Mouse (Mus musculus) limb, embryonic 15.5 days (tissue): ENCODE results near the gene Cd70. TPM values are rescaled to one million over a fixed set of nuclear protein-coding genes. Genes with fewer than 3 reads are reported as not detected.
"Not testable (repeated sequence)": the region's sequence is repeated elsewhere in the genome, so short reads cannot be mapped to it uniquely, and the experiment has no call there.

Experiments
- ATAC-seq: fragments of 200-750 bp; cut with Nextera tagmentation; 2 replicates; pipeline ENCODE4 v1.8.0; 2017; ENCODE audit warnings: low read depth, moderate TSS enrichment; ENCODE audit not compliant: insufficient number of reproducible peaks, low FRiP score, low TSS enrichment
- H3K27ac ChIP-seq: fragments of 300-500 bp; sonication (generic); 2 replicates; pipeline ENCODE4 v1.5.1; 2015; ENCODE audit warnings: moderate library complexity, mild to moderate bottlenecking, inconsistent platforms
- H3K27me3 ChIP-seq: fragments of 300-500 bp; sonication (generic); 2 replicates; pipeline ENCODE4 v1.6.1; 2015; ENCODE audit warnings: inconsistent platforms
- H3K36me3 ChIP-seq: fragments of 300-500 bp; sonication (generic); 2 replicates; pipeline ENCODE4 v1.6.1; 2015; ENCODE audit warnings: inconsistent platforms
- H3K4me1 ChIP-seq: fragments of 300-500 bp; sonication (generic); 2 replicates; pipeline ENCODE4 v1.6.1; 2015; ENCODE audit warnings: inconsistent platforms
- H3K4me2 ChIP-seq: fragments of 300-500 bp; sonication (generic); 2 replicates; pipeline ENCODE4 v1.6.1; 2015; ENCODE audit warnings: mild to moderate bottlenecking, inconsistent platforms
- H3K4me3 ChIP-seq: fragments of 300-500 bp; sonication (generic); 2 replicates; pipeline ENCODE4 v1.5.1; 2015; ENCODE audit warnings: mild to moderate bottlenecking, inconsistent platforms
- H3K9ac ChIP-seq: fragments of 300-500 bp; sonication (generic); 2 replicates; pipeline ENCODE4 v1.6.1; 2015; ENCODE audit warnings: inconsistent platforms
- H3K9me3 ChIP-seq: fragments of 300-500 bp; sonication (generic); 2 replicates; pipeline ENCODE4 v1.6.1; 2016; ENCODE audit warnings: inconsistent platforms
- WGBS: fragments of 180-500 bp; shearing (Covaris S2); methylation state at CpG from one replicate; pipeline ENCODE4 v1.1.7; 2015; 5-methylcytosine and 5-hydroxymethylcytosine counted together
- polyA plus RNA-seq: library from polyadenylated mRNA; unstranded; fragments of >200 nt; fragmentation: Nextera tagmentation; extraction: Ambion mirVana; gene quantifications from 2 replicates; pipeline ENCODE4 v1.2.1, GENCODE M21; 2015

Gene Cd70
- polyA plus RNA-seq, 1 experiment from 2014 or later: not detected

DNA sequence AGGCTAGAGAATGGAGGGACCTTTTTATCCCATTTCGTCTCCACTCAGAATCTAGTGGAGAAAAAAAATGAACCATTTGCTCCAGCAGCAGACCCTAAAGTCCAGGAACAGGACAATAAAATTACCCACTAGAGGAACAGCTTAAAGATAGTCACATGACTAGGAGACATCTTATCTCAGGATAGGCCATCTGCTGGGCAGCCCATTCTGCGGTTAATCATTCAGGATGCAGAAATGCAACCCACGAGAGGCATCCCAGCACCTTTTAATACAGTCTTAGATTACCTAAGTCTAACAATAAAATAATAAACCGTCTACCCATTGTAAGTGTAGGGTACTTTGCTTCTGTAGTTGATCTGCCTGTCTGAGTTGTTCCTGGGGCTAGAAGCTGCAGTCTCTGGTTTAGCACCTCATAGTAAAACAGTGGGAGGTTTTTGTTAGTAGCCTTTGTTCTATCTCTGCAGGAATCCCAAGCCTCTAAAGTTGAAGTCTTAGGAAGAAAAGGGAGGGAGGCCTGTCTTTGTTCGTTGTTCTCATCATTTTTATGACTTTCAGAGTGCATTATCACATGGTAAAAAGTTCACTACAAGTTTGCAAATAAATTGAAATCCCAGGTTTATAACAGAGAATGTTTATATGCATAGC is 21.2 kb upstream of the Cd70 start:
- Histone ChIP-seq H3K4me3 (no peak overlapping the region), H3K27me3 (no peaks in the 10 kb centered on the region), H3K4me2 (no peak overlapping the region), H3K4me1 (no peaks in the 10 kb centered on the region), H3K36me3 (no peaks in the 10 kb centered on the region), H3K9ac (no peak overlapping the region), H3K9me3 (no peaks in the 10 kb centered on the region), H3K27ac (no peak overlapping the region)
- WGBS: 43% methylated on average over 5 of the region's 5 CpGs
- ATAC-seq: no peak

DNA sequence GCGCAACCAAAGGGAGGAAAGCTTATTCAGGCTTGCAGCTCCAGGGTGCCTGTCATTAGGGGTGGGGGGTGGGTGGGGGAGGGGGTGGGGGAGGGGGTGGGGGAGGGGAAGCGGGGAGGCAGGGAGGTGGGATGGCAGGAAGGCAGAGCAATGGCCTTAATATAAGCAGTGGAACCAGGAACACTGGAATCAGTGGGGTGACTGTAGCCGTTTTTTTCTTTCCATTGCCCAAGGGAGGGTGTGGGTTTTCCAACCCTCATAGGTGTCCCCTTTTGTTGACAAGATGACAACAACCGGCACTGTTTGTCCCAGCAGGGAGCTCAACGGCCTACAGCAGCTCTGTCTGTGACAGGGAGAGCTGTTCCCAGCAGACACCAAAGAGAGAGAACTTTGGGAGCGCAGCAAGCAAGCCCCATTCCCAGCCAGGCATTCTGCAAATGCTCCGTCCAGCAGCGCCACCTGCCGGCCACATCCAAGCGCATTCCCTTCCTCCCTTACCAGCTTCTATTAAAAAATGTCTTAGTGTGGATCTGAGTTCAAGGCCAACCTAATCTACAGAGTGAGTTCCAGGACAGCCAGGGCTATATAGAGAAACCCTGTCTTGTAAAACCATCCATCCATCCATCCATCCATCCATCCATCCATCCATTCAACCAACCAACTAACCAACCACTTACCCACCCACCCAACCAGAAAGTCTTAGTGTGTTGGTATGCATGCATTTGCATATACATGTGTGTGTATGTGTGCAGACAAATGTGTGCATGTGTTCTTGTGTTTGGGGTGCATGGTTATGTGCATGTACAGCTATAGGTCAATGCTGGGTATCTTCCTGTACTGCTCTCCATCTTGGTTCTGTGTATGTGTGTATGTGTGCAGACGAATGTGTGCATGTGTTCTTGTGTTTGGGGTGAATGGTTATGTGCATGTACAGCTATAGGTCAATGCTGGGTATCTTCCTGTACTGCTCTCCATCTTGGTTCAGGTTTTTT is 17.5 kb upstream of the Cd70 start:
- no peak overlapping the region for H3K4me2 ChIP-seq
- ATAC-seq: no peak; the same call in 1 of the 2 replicates
- no peaks in the 10 kb centered on the region for H3K9me3 ChIP-seq
- no peak overlapping the region for H3K27ac ChIP-seq
- WGBS: 11% methylated on average over 10 of the region's 11 CpGs
- H3K36me3 ChIP-seq: no peaks in the 10 kb centered on the region
- H3K4me3 ChIP-seq: no peak overlapping the region
- H3K27me3 ChIP-seq: no peaks in the 10 kb centered on the region; the same call in 1 of the 2 replicates
- H3K9ac ChIP-seq: no peak overlapping the region
- H3K4me1 ChIP-seq: no peaks in the 10 kb centered on the region

DNA sequence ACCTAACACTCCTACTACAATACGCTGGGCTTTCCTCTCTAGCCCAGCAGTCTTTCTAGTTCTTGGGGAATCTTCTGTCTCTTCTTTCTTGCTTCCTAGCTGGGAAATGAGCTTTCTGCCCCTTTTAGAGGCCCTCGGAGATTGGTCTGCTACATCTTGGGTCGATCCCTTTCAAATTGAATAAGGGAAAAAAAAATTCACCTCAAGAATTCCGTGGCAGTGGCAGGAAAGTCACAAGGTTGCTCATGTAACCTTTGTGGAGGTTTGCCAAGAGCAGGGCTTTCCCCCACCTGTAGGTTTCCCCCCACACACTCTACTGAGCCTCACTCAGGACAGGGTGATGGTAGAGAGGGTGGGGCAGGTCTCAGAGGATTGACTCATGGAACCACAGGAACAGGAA is 4.2 kb upstream of the Cd70 start:
- no peak overlapping the region for H3K27ac ChIP-seq
- no peak overlapping the region for H3K4me2 ChIP-seq
- H3K4me3 ChIP-seq: no peak overlapping the region
- 84% methylated on average over 4 of the region's 4 CpGs for WGBS
- H3K27me3 ChIP-seq: peaks cover 24% of the 10 kb centered on the region
- H3K36me3 ChIP-seq: no peaks in the 10 kb centered on the region
- no peak for ATAC-seq
- H3K4me1 ChIP-seq: peaks cover 3% of the 10 kb centered on the region
- no peaks in the 10 kb centered on the region for H3K9me3 ChIP-seq
- no peak overlapping the region for H3K9ac ChIP-seq

DNA sequence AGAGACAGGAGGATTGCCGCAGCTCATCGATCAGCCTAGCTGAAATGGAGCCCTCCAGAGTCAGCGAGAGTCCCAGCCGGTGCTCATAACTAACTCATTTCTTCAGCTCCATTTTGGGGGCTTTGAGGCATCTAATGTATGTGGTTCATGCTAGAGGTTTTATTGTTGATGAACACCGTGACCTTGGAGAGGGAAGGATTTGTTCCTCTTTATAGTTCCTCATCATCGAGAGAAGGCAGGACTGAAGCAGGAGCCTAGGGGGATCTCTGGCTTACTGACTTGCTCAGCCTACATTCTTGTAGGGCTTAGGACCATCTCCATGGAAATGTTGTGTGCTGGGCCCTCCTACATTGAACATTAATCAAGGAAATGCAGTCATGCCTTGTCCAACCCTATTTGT is 3.4 kb upstream of the Cd70 start:
- Histone ChIP-seq H3K27me3 (peaks cover 32% of the 10 kb centered on the region), H3K4me1 (peaks cover 3% of the 10 kb centered on the region), H3K4me3 (no peak overlapping the region), H3K9ac (no peak overlapping the region), H3K27ac (no peak overlapping the region), H3K4me2 (no peak overlapping the region), H3K36me3 (no peaks in the 10 kb centered on the region), H3K9me3 (no peaks in the 10 kb centered on the region)
- 89% methylated on average over 6 of the region's 6 CpGs for WGBS
- no peak for ATAC-seq

DNA sequence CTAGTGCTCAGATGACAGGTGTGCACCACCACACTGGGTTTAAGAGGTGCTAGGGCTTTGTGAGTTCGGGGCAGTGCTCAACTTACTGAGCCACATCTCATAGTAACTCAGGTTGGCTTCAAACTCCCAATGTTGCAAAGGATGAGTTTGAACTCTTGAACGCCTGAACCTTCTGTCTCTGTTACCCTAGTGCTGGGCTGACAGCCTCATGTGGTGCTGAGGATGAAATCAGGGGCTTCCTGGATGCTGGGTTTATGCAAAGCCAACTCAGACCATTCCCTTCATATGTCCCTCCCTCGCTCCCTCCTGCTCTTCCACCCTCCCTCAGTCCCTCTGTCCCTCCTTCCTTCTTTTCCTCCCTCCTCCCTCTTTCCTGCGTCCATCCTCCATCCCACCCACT is 1.2 kb downstream of the Cd70 start:
- peaks cover 53% of the 10 kb centered on the region for H3K27me3 ChIP-seq

DNA sequence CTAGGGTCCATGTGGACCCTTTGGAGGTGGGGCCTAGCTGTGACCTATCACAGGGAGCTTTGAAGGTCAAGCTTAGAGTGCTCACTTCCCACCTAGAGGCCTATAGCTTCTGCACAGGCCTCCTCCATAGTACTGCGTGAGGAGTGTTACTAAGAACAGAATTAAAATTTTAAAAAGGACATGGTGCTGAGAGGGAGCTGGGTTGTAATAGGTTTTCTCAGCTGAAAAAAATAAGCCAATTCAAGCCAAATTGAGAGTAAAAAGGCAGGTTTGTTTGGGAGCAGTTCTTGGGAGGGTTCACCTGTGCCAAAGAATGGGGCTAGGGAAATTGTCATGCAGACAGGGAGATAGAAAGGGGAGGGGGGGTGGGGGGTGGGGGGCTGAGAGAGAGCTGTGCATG is 4.5 kb downstream of the Cd70 start:
- ATAC-seq: no peak
- no peaks in the 10 kb centered on the region for H3K36me3 ChIP-seq
- H3K4me3 ChIP-seq: no peak overlapping the region
- no peak overlapping the region for H3K9ac ChIP-seq
- no peak overlapping the region for H3K4me2 ChIP-seq
- peaks cover 43% of the 10 kb centered on the region for H3K27me3 ChIP-seq
- H3K4me1 ChIP-seq: peaks cover 3% of the 10 kb centered on the region
- no peaks in the 10 kb centered on the region for H3K9me3 ChIP-seq
- no peak overlapping the region for H3K27ac ChIP-seq
- 39% methylated on average over 1 of the region's 1 CpGs for WGBS

More for the DNA sequence above, 1.2 kb downstream of the Cd70 start:
- no peak for ATAC-seq
- no peak overlapping the region for H3K4me3 ChIP-seq
- no peaks in the 10 kb centered on the region for H3K36me3 ChIP-seq
- 58% methylated on average over 4 of the region's 4 CpGs for WGBS
- H3K4me2 ChIP-seq: no peak overlapping the region
- peaks cover 3% of the 10 kb centered on the region for H3K4me1 ChIP-seq
- H3K9me3 ChIP-seq: no peaks in the 10 kb centered on the region
- H3K27ac ChIP-seq: no peak overlapping the region
- H3K9ac ChIP-seq: no peak overlapping the region

DNA sequence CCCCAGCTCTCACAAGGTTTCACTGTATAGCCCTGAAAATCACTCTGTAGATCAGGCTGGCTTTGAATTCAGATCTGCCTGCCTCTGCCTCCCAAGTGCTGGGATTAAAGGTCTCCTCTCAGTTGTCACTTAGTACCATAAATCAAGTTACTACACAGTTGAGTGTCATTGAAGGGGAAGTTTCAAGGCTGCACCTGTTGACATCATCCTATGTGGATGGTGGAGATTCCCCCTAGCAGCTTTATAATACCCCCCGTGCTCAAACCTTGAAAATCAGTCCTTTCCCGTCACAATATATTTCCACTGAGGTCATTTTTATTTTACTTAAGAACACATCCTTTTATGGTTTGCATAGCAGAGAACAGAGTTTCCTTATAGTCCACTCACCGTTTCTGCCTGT is 5.9 kb downstream of the Cd70 start:
- H3K36me3 ChIP-seq: no peaks in the 10 kb centered on the region
- ATAC-seq: no peak
- H3K4me3 ChIP-seq: no peak overlapping the region
- no peaks in the 10 kb centered on the region for H3K9me3 ChIP-seq
- H3K27ac ChIP-seq: no peak overlapping the region
- peaks cover 29% of the 10 kb centered on the region for H3K27me3 ChIP-seq
- no peak overlapping the region for H3K9ac ChIP-seq
- no peak overlapping the region for H3K4me2 ChIP-seq
- WGBS: 77% methylated on average over 3 of the region's 3 CpGs
- H3K4me1 ChIP-seq: no peaks in the 10 kb centered on the region

DNA sequence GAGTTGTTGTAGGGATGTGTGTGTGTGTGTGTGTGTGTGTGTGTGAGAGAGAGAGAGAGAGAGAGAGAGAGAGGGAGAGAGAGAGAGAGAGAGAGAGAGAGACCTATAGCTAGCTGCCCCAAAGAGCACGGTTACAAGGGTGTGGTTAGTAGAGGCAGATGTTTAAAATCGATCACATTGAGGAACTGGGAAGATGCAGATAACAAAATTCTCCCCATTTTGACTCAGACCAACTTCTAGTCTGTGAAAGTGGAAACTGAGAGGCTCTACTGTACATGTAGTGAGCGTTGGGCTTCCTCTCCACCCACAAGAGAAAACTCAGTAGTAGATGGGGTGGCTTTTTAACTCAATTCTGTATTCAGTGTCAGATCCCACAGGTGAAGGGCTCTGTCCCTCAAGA is 9.9 kb downstream of the Cd70 start:
- H3K27ac ChIP-seq: no peak overlapping the region
- no peak overlapping the region for H3K4me2 ChIP-seq
- H3K4me3 ChIP-seq: no peak overlapping the region
- ATAC-seq: no peak
- no peaks in the 10 kb centered on the region for H3K27me3 ChIP-seq
- H3K36me3 ChIP-seq: no peaks in the 10 kb centered on the region
- no peaks in the 10 kb centered on the region for H3K9me3 ChIP-seq
- no peaks in the 10 kb centered on the region for H3K4me1 ChIP-seq
- 80% methylated on average over 3 of the region's 3 CpGs for WGBS
- no peak overlapping the region for H3K9ac ChIP-seq

DNA sequence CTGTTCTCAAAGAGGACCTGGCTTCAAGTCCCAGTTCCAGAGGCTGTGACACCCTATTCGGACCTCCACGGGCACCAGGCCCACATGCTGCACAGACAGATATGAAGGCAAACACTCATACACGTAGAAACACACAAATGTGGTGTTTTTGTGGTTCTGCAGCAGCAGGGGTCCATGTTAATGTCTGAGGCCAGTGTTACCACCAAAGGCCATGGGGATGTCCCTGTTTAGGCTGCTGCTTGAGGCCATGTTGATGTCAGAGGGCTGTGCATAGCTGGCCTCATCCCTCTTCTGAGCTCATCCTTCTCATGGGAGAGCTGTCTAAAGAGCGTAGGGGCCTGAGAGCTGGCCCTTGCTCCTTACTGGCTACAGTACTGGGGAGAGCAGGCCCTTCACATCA is 10.9 kb downstream of the Cd70 start:
- no peaks in the 10 kb centered on the region for H3K9me3 ChIP-seq
- no peaks in the 10 kb centered on the region for H3K4me1 ChIP-seq
- no peak overlapping the region for H3K27ac ChIP-seq
- no peaks in the 10 kb centered on the region for H3K36me3 ChIP-seq
- H3K4me3 ChIP-seq: no peak overlapping the region
- no peak overlapping the region for H3K4me2 ChIP-seq
- no peak overlapping the region for H3K9ac ChIP-seq
- ATAC-seq: no peak
- WGBS: 83% methylated on average over 4 of the region's 4 CpGs
- H3K27me3 ChIP-seq: no peaks in the 10 kb centered on the region

DNA sequence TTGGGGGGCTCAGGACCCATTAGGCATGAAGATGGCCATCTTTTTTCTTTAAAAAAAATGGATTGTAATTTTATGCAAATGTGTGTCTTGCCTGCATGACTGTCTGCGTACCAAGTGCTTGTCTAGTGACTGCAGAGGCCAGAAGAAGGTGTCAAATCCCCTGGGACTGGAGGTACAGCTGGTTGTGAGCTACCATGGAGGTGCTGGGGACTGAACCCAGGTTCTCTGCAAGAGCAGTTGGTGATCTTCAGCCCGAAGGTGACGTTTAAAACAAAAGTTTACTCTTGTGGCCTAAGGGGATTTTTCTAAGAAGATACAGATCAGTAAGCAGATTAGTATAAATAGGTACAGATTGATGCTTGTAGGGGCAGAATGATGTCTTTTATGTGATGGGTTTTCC is 13.9 kb downstream of the Cd70 start:
- no peaks in the 10 kb centered on the region for H3K9me3 ChIP-seq
- H3K4me2 ChIP-seq: no peak overlapping the region
- H3K4me3 ChIP-seq: no peak overlapping the region
- WGBS: 72% methylated on average over 3 of the region's 3 CpGs
- no peaks in the 10 kb centered on the region for H3K36me3 ChIP-seq
- no peak overlapping the region for H3K27ac ChIP-seq
- no peaks in the 10 kb centered on the region for H3K4me1 ChIP-seq
- no peak for ATAC-seq
- H3K27me3 ChIP-seq: no peaks in the 10 kb centered on the region
- H3K9ac ChIP-seq: no peak overlapping the region

DNA sequence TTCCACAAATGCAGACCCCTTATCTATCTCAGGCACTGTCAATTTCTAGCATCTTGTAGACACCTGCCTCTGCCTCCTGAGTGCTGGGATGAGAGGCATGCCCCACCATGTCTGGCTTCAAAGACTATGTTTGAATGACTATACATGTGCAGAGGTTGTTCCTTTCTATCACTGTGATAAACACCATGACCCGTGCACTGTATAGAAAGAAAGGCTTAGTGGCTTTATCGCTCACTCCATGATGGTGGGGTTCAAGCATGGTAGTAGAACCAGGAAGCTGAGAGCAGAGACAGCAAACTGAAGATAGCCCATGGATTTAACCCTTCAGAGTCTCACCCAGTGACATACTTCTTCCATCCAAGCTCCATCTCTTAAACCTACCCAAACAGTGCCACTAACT is 14.9 kb downstream of the Cd70 start:
- no peaks in the 10 kb centered on the region for H3K4me1 ChIP-seq
- no peaks in the 10 kb centered on the region for H3K27me3 ChIP-seq
- no peak overlapping the region for H3K27ac ChIP-seq
- no peak overlapping the region for H3K4me2 ChIP-seq
- H3K9me3 ChIP-seq: no peaks in the 10 kb centered on the region
- H3K4me3 ChIP-seq: no peak overlapping the region
- H3K36me3 ChIP-seq: no peaks in the 10 kb centered on the region
- WGBS: 70% methylated on average over 2 of the region's 2 CpGs
- H3K9ac ChIP-seq: no peak overlapping the region
- ATAC-seq: no peak

DNA sequence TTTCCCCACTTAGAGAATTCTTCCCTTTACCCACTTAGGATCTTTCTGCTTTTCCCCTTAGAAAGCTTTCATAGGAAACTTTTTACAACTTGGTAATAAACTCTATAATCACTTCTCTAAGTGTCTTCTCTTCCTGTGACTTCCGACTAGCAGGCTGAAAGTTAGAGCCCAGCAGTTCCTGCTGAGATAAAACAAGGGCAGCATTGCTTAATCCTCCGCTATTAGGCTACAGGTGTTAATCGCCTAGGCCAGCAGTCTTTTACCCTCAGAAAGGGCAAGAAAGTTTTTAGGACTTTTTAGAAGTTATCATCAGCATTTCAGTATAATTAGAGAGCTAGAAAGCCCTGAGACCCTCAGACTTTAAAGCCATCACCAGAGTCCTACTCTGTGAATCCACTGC is 15.6 kb downstream of the Cd70 start:
- H3K9me3 ChIP-seq, ATAC-seq: not testable (repeated sequence)
- WGBS: 6% methylated on average over 3 of the region's 3 CpGs

More for the DNA sequence above, 15.6 kb downstream of the Cd70 start:
- H3K4me2 ChIP-seq, H3K27me3 ChIP-seq, H3K9ac ChIP-seq, H3K36me3 ChIP-seq, H3K27ac ChIP-seq, H3K4me1 ChIP-seq, H3K4me3 ChIP-seq: not testable (repeated sequence)
